Mouse (Mus musculus) G1E (cell line): ENCODE measurements around the gene Mrap2. TPM values are rescaled to one million over a fixed set of nuclear protein-coding genes. Genes with fewer than 3 reads are reported as not detected.

Source experiments
- ATAC-seq: 2 replicates; pipeline ENCODE4 v1.8.0; 2016; ENCODE audit warnings: mild to moderate bottlenecking; ENCODE audit not compliant: insufficient number of reproducible peaks, poor library complexity, low FRiP score, severe bottlenecking; ENCODE audit errors: extremely low read depth
- DNase-seq: peaks from one replicate; pipeline ENCODE4 v3.0.0; 2012; ENCODE audit warnings: low spot score
- H3K27me3 ChIP-seq: 2 replicates; pipeline ENCODE4 v1.6.1; 2012; ENCODE audit warnings: mild to moderate bottlenecking, low read length, inconsistent platforms; ENCODE audit not compliant: insufficient read depth
- H3K36me3 ChIP-seq: replicated peaks from 2 replicates; pipeline ENCODE3; 2012; ENCODE audit warnings: mild to moderate bottlenecking, inconsistent platforms
- H3K4me1 ChIP-seq: 2 replicates; pipeline ENCODE4 v1.6.1; 2012; ENCODE audit warnings: low read depth, low read length, inconsistent platforms, mixed read lengths; ENCODE audit not compliant: insufficient read depth
- H3K4me3 ChIP-seq: 2 replicates; pipeline ENCODE4 v1.5.1; 2012; ENCODE audit warnings: low read depth, mild to moderate bottlenecking, inconsistent platforms, low read length, moderate library complexity, mixed read lengths
- H3K9me3 ChIP-seq: replicated peaks from 2 replicates; pipeline ENCODE4 v1.6.1; 2012; ENCODE audit warnings: inconsistent platforms
- CTCF ChIP-seq: IDR thresholded peaks from 2 replicates; pipeline ENCODE4 v1.5.1; 2012; ENCODE audit warnings: low read depth, low read length, inconsistent platforms, mixed read lengths
- GATA1 ChIP-seq: IDR thresholded peaks from 2 replicates; pipeline ENCODE4 v1.6.1; 2012; ENCODE audit warnings: borderline replicate concordance, low read length, inconsistent platforms, mixed read lengths
- GATA2 ChIP-seq: IDR thresholded peaks from 2 replicates; pipeline ENCODE4 v1.6.1; 2012; ENCODE audit warnings: low read depth, low read length, inconsistent platforms, borderline replicate concordance
- POLR2AphosphoS5 ChIP-seq: IDR thresholded peaks from 2 replicates; pipeline ENCODE4 v1.6.1; 2012; ENCODE audit warnings: low read depth, low read length, inconsistent platforms; ENCODE audit not compliant: insufficient replicate concordance
- TAL1 ChIP-seq: conservative IDR thresholded peaks from 2 replicates; pipeline ENCODE4 v1.6.1; 2012; ENCODE audit warnings: low read depth, low read length, inconsistent platforms, mixed read lengths
- polyA plus RNA-seq: library from polyadenylated mRNA; stranded (reverse); fragments of >175 nt; gene quantifications from 2 replicates; pipeline ENCODE4 v1.2.3, GENCODE M21; 2012
- total RNA-seq, 2 experiments: library from RNA; stranded (forward) in 1 of 2; stranded (reverse) in 1 of 2; fragments of 200-1000 nt in 1 of 2; fragments of >200 nt in 1 of 2; fragmentation: Nextera tagmentation in 1 of 2; gene quantifications; 2 replicates each; pipeline ENCODE4 v1.2.3; 2014 to 2017

The Mrap2 gene
- total and polyA plus RNA-seq, 3 experiments = not detected

GRCm38 (mm10) chr9:87135765-87136558, 8.1 kb upstream of the Mrap2 start:
- Histone ChIP-seq H3K27me3 (no peaks in the 10 kb centered on the region; the same call in 1 of the 2 replicates), H3K4me1 (no peaks in the 10 kb centered on the region), H3K4me3 (no peak overlapping the region), H3K36me3 (no peaks in the 10 kb centered on the region), H3K9me3 (no peaks in the 10 kb centered on the region)
- DNase-seq = no peak
- TF ChIP-seq TAL1 = no peak
- no peak for TF ChIP-seq POLR2AphosphoS5
- no peak for TF ChIP-seq GATA1
- TF ChIP-seq GATA2 = no peak
- TF ChIP-seq CTCF = no peak
- ATAC-seq = no peak

GRCm38 (mm10) chr9:87143076-87143475, 1.0 kb upstream of the Mrap2 start:
- Histone ChIP-seq H3K27me3 (no peaks in the 10 kb centered on the region), H3K9me3 (no peaks in the 10 kb centered on the region), H3K4me3 (no peak overlapping the region), H3K4me1 (no peaks in the 10 kb centered on the region), H3K36me3 (no peaks in the 10 kb centered on the region)
- DNase-seq (no peak), ATAC-seq (no peak)
- no peak for TF ChIP-seq CTCF
- no peak for TF ChIP-seq GATA1
- no peak for TF ChIP-seq TAL1
- TF ChIP-seq GATA2 = no peak
- no peak for TF ChIP-seq POLR2AphosphoS5

- no peaks in the 10 kb centered on the region for H3K9me3 ChIP-seq
- H3K4me3 ChIP-seq = no peak overlapping the region
- no peaks in the 10 kb centered on the region for H3K27me3 ChIP-seq
- DNase-seq = no peak
- TF ChIP-seq GATA2 (no peak), TAL1 (no peak), GATA1 (no peak), POLR2AphosphoS5 (no peak), CTCF (no peak)
- H3K4me1 ChIP-seq = no peaks in the 10 kb centered on the region
- no peaks in the 10 kb centered on the region for H3K36me3 ChIP-seq
- no peak for ATAC-seq
Observed at GRCm38 (mm10) chr9:87144532-87144931, 426 bp downstream of the Mrap2 start.

- no peaks in the 10 kb centered on the region for H3K4me1 ChIP-seq
- DNase-seq = no peak
- no peak overlapping the region for H3K4me3 ChIP-seq
- no peaks in the 10 kb centered on the region for H3K27me3 ChIP-seq
- H3K36me3 ChIP-seq = no peaks in the 10 kb centered on the region
- no peaks in the 10 kb centered on the region for H3K9me3 ChIP-seq
- TF ChIP-seq TAL1 (no peak), CTCF (no peak), GATA2 (no peak), GATA1 (no peak), POLR2AphosphoS5 (no peak)
- no peak for ATAC-seq
Observed at GRCm38 (mm10) chr9:87145180-87145579, 1.1 kb downstream of the Mrap2 start.

GRCm38 (mm10) chr9:87145671-87146070, 1.6 kb downstream of the Mrap2 start:
- H3K36me3 ChIP-seq = no peaks in the 10 kb centered on the region
- no peak overlapping the region for H3K4me3 ChIP-seq
- H3K9me3 ChIP-seq = no peaks in the 10 kb centered on the region
- ATAC-seq (no peak), DNase-seq (no peak)
- TF ChIP-seq POLR2AphosphoS5 (no peak), CTCF (no peak), GATA1 (no peak), GATA2 (no peak), TAL1 (no peak)
- H3K4me1 ChIP-seq = no peaks in the 10 kb centered on the region
- no peaks in the 10 kb centered on the region for H3K27me3 ChIP-seq

GRCm38 (mm10) chr9:87146400-87146799, 2.3 kb downstream of the Mrap2 start:
- DNase-seq (no peak), ATAC-seq (no peak)
- TF ChIP-seq GATA2 (no peak), POLR2AphosphoS5 (no peak), GATA1 (no peak), CTCF (no peak), TAL1 (no peak)
- H3K4me3 ChIP-seq = no peak overlapping the region
- no peaks in the 10 kb centered on the region for H3K36me3 ChIP-seq
- no peaks in the 10 kb centered on the region for H3K9me3 ChIP-seq
- H3K4me1 ChIP-seq = no peaks in the 10 kb centered on the region
- no peaks in the 10 kb centered on the region for H3K27me3 ChIP-seq
